Mouse (Mus musculus) limb, embryonic 11.5 days (tissue): ENCODE results near the gene Zfp457. TPM values are rescaled to one million over a fixed set of nuclear protein-coding genes. Genes with fewer than 3 reads are reported as not detected.
"Not testable (repeated sequence)": the region's sequence is repeated elsewhere in the genome, so short reads cannot be mapped to it uniquely, and the experiment has no call there.

ENCODE experiments used
- ATAC-seq: fragments of 200-750 bp; cut with Nextera tagmentation; 2 replicates; pipeline ENCODE4 v1.8.0; 2017; ENCODE audit warnings: low read depth; ENCODE audit not compliant: insufficient number of reproducible peaks, low FRiP score, low TSS enrichment
- DNase-seq: peaks from one replicate; pipeline ENCODE4 v3.0.0-alpha.2; 2015; ENCODE audit warnings: low spot score
- H3K27ac ChIP-seq: fragments of 300-500 bp; sonication (generic); replicated peaks from 2 replicates; pipeline ENCODE4 v1.5.1; 2014; ENCODE audit warnings: low read depth, mild to moderate bottlenecking, low read length
- H3K27me3 ChIP-seq: fragments of 300-500 bp; sonication (generic); 2 replicates; pipeline ENCODE4 v1.6.1; 2014; ENCODE audit warnings: mild to moderate bottlenecking, low read length, mixed read lengths; ENCODE audit not compliant: control insufficient read depth, insufficient read depth
- H3K36me3 ChIP-seq: fragments of 300-500 bp; sonication (generic); 2 replicates; pipeline ENCODE4 v1.6.1; 2014; ENCODE audit warnings: mild to moderate bottlenecking, low read length, moderate library complexity, mixed read lengths; ENCODE audit not compliant: control insufficient read depth, insufficient read depth
- H3K4me1 ChIP-seq: fragments of 300-500 bp; sonication (generic); 2 replicates; pipeline ENCODE4 v1.6.1; 2014; ENCODE audit warnings: low read length, mixed read lengths; ENCODE audit not compliant: control insufficient read depth, insufficient read depth
- H3K4me2 ChIP-seq: fragments of 300-500 bp; sonication (generic); 2 replicates; pipeline ENCODE4 v1.6.1; 2014; ENCODE audit warnings: low read depth, mild to moderate bottlenecking, moderate library complexity; ENCODE audit not compliant: severe bottlenecking
- H3K4me3 ChIP-seq: fragments of 300-500 bp; sonication (generic); 2 replicates; pipeline ENCODE4 v1.5.1; 2014; ENCODE audit warnings: low read depth, low read length
- H3K9ac ChIP-seq: fragments of 300-500 bp; sonication (generic); 2 replicates; pipeline ENCODE4 v1.6.1; 2014; ENCODE audit warnings: mild to moderate bottlenecking, low read length
- H3K9me3 ChIP-seq: fragments of 300-500 bp; sonication (generic); 2 replicates; pipeline ENCODE4 v1.6.1; 2016; ENCODE audit warnings: low read length; ENCODE audit not compliant: control insufficient read depth
- WGBS: fragments of 180-500 bp; shearing (Covaris S2); extraction: QIAGEN DNeasy Blood & Tissue Kit; methylation state at CpG from one replicate; pipeline ENCODE4 v1.1.7; 2014; 5-methylcytosine and 5-hydroxymethylcytosine counted together
- polyA plus RNA-seq: library from polyadenylated mRNA; unstranded; fragments of >200 nt; fragmentation: Nextera tagmentation; extraction: Ambion mirVana; gene quantifications from 2 replicates; pipeline ENCODE4 v1.2.1, GENCODE M21; 2014

The Zfp457 gene
- polyA plus RNA-seq, result 0.27 and 0.54 TPM in 2 replicates

DNA sequence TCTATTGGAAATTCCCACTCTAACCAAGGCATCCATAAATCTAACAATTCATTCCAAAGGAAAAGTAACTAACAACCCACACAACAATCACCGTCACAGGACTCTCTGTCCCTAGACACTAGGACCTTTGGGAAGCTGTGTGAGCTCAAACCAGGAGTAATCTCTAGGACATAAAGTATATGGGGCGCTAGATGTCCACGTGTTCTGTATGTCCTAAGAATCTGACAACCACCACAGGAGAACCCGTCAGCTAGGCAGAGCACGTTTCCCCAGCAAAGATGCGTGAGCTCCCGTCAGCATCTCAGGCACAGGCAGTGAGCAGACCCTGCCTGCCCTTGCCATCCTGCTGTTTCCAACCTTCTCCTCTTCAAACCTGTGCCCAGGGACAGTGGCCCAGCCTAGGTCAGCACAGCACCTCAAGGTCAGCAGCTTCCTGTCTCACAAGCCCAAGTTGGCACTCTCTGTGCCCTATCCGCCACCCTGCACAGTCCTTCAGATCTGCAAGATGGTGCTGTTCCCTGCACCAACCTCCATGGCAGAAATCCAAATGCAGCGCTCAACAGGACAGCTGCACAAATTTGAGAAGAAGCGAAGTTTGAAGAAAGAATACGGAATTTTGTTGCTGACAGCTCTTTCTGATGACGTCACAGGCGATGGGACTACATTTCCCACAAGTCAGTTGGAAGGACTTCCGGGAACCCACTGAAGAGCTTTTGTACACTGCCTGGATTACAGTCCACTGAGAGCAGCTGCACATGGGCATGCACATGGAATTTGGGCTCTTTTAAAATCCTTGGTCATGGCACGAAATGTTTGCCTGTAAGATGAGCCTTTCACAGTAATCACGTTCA, at the start of gene Zfp457:
Gene Zfp457, minus strand, starts transcription at position 664 of the 851 bp plus-strand sequence.
- Histone ChIP-seq H3K27me3 (no peaks in the 10 kb centered on the region), H3K9me3 (no peaks in the 10 kb centered on the region), H3K4me1 (no peaks in the 10 kb centered on the region), H3K27ac (no peak within 1 kb of the TSS), H3K4me2 (peak within 1 kb of the TSS; percentile 89), H3K9ac (peak within 1 kb of the TSS; percentile 79), H3K4me3 (peak within 1 kb of the TSS; percentile 74), H3K36me3 (no peaks in the 10 kb centered on the region)
- ATAC-seq (peak; percentile 98), DNase-seq (peak; percentile 90)
- 14% methylated on average over 16 of the region's 16 CpGs for WGBS

DNA sequence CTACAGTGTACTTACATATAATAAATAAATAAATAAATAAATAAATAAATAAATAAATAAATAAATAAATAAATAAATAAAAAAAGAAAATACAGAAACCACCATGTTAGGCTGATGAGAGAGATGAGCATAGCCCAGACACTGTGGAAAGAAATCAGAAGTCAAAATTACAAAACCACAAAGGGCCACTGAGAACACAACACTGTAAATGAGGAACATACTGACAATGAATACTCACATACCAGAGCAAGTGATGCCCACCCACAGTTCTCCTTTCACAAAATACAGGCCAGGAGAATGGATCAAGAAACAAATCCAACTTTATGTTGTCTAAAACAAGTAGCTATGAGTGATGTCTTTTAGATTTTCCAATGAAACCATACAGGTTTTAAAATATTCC, 45.6 kb upstream of the Zfp457 start:
- Histone ChIP-seq H3K27me3 (no peaks in the 10 kb centered on the region), H3K36me3 (no peaks in the 10 kb centered on the region), H3K4me1 (no peaks in the 10 kb centered on the region), H3K27ac (no peak overlapping the region), H3K4me2 (no peak overlapping the region), H3K4me3 (no peak overlapping the region), H3K9ac (no peak overlapping the region), H3K9me3 (no peaks in the 10 kb centered on the region)
- ATAC-seq (no peak), DNase-seq (no peak)

DNA sequence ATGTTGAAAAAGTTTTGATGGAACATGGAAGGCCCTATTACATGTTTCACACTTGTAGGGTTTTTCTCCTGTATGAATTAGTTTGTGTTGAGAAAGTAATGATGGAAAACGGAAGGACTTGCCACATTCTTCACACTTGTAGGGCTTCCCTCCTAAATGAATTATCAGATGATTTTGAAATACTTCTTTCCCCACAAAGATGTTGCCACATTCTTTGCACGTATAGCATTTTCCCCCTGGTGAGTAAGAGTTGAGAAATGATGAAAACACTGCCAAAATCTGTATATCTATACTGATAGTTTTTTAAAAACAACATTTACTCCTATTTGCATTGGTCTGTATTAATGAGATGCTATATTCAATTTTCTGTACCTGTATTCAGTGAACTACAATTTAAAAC, 37.1 kb upstream of the Zfp457 start:
- no peak overlapping the region for H3K27ac ChIP-seq
- 89% methylated on average over 2 of the region's 2 CpGs for WGBS
- no peak for ATAC-seq

DNA sequence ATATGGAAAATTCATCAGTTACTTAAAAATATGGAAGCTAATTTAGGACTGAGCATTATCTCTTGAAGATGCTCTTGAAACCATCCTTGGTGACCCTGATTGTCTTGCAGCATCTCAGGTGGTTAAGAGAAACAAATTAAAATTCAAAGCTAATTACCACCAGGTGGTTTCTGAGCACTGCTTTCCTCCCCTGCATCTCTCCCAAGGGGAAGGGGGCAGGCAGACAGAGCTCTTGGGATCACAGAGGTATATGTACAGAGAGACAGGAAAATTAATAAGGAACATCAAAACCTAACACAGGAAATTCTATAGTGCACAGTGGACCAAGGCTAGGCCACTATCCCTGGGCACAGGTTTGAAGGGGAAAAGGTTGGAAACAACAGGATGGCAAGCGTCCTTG, 26.6 kb upstream of the Zfp457 start:
- Histone ChIP-seq H3K27me3 (no peaks in the 10 kb centered on the region), H3K4me3 (peak overlapping the region; percentile 44), H3K9me3 (no peaks in the 10 kb centered on the region), H3K4me1 (no peaks in the 10 kb centered on the region), H3K27ac (no peak overlapping the region), H3K4me2 (peak overlapping the region; percentile 53), H3K9ac (peak overlapping the region; percentile 63), H3K36me3 (no peaks in the 10 kb centered on the region)
- DNase-seq, result peak; percentile 27
- peak; percentile 72 for ATAC-seq
- 67% methylated on average over 1 of the region's 1 CpGs for WGBS

More for the DNA sequence above, 37.1 kb upstream of the Zfp457 start:
- no peak overlapping the region for H3K9ac ChIP-seq
- DNase-seq, result no peak
- no peaks in the 10 kb centered on the region for H3K9me3 ChIP-seq
- no peaks in the 10 kb centered on the region for H3K27me3 ChIP-seq
- H3K4me2 ChIP-seq, result no peak overlapping the region
- H3K36me3 ChIP-seq, result no peaks in the 10 kb centered on the region
- no peaks in the 10 kb centered on the region for H3K4me1 ChIP-seq
- no peak overlapping the region for H3K4me3 ChIP-seq

DNA sequence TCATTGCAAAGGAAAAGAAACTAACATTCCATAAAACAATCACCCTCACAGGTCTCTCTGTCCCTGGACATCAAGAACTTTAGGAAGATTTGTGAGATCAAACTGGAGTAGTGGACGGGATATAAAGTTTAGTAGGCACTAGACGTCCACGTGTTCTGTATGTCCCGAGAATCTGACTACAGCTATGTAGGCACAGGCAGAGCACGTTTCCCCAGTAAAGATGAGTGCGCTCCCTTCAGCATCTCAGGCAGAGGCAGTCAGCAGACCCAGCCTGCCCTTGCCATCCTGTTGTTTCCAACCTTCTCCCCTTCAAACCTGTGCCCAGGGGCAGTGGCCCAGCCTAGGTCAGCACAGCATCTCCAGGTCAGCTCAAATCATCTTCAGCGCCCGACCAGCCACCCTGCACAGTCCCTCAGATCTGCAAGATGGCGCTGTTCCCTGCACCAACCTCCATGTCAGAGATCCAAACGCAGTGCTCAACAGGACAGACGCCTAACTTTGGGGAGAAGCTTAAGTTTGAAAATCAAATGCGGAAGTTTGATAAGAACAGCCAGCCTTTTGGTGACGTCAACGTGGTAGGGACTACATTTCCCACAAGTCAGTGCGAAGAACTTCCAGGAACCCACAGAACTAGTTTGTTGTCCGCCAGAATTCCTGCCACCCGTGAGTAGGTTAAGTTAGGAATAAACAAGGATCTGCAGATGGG, 25.9 kb upstream of the Zfp457 start, which contains the start of gene Zfp595:
Gene Zfp595, minus strand, starts transcription at position 552 of the 706 bp plus-strand sequence.
- Histone ChIP-seq H3K36me3 (no peaks in the 10 kb centered on the region), H3K4me1 (no peaks in the 10 kb centered on the region), H3K27me3 (no peaks in the 10 kb centered on the region), H3K9ac (peak within 1 kb of the TSS; percentile 63), H3K9me3 (no peaks in the 10 kb centered on the region), H3K4me2 (peak within 1 kb of the TSS; percentile 53), H3K4me3 (peak within 1 kb of the TSS; percentile 44), H3K27ac (no peak within 1 kb of the TSS)
- ATAC-seq, result peak; percentile 89
- peak; percentile 84 for DNase-seq
- 19% methylated on average over 17 of the region's 17 CpGs for WGBS

DNA sequence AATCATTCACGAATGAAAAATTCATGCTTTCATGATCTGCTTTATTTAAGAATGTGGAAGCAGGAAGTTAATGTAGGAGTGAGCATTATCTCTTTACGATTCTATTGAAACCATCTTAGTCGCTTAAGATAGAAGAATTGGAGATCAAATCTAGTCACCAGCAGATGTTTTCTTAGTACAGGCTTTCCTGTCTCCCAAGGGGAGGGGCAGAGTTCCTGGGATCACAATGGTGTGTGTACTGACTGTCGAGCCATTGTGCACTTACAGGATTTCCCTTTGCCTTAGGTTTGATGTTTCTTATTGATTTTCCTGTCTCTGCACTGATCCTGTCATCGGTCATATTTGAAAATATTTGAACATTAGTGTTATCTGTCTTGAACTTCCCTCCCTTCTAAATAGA, 433 bp upstream of the Zfp457 start:
- Histone ChIP-seq H3K4me1 (no peaks in the 10 kb centered on the region), H3K4me2 (peak overlapping the region; percentile 89), H3K9ac (no peak overlapping the region), H3K27ac (no peak overlapping the region), H3K36me3 (no peaks in the 10 kb centered on the region), H3K27me3 (no peaks in the 10 kb centered on the region), H3K9me3 (no peaks in the 10 kb centered on the region), H3K4me3 (peak overlapping the region; percentile 74; the same call in 1 of the 2 replicates)
- DNase-seq (no peak), ATAC-seq (peak; percentile 53)
- WGBS, result 41% methylated on average over 5 of the region's 5 CpGs

DNA sequence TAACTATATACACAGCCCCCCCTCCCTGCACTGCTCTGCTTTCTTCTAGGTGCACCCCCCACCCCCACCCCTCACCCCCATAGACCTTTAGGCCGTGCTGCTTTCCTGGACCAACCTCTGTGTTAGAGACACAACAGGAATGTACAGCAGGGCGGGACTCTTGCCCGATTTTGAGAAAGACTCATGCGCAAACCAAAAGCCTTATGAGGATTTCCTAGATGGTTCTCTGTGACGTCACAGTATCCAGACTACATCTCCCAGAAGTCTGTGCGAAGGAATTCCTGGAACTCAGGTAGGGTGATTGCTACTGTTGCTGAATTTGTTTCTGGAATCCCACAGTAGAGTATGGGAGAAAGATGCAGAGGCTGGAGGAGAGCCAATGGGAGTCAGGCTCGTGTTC, 28.0 kb downstream of the Zfp457 start, which contains the start of gene Zfp458:
Gene Zfp458, minus strand, starts transcription at position 153 of the 400 bp plus-strand sequence.
- Histone ChIP-seq H3K4me3 (no peak within 1 kb of the TSS), H3K9ac (no peak within 1 kb of the TSS), H3K27ac (no peak within 1 kb of the TSS), H3K4me1 (no peaks in the 10 kb centered on the region), H3K4me2 (no peak within 1 kb of the TSS), H3K36me3 (no peaks in the 10 kb centered on the region), H3K27me3 (no peaks in the 10 kb centered on the region), H3K9me3 (no peaks in the 10 kb centered on the region)
- DNase-seq, result peak; percentile 23
- 44% methylated on average over 7 of the region's 7 CpGs for WGBS
- peak; percentile 35; the same call in 1 of the 2 replicates for ATAC-seq

DNA sequence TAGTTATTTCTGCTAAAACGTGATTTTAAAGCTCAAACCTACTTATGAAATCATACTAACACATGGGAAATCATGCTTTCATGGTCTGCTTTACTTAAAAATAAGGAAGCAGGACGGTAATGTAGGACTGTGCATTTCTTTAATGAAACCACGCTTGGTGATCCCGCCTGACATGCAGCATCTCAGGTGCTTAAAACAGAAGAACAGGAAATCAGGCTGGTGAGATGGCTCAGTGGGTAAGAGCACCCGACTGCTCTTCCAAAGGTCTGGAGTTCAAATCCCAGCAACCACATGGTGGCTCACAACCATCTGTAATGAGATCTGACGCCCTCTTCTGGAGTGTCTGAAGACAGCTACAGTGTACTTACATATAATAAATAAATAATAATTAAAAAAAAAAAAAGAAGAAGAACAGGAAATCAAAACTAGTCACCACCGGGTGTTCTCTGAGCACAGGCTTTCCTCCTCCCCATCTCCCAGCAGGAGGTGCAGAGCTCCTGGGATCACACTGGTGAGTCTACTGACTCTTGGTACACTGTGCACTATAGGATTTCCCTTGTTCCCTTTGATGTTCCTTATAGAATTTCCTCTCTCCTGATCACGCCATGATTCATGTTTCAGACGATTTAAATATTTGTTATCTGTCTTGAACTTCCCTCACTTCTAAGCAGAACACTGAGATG, 36.8 kb downstream of the Zfp457 start:
- not testable (repeated sequence) for ATAC-seq, DNase-seq
- H3K4me3 ChIP-seq, result peak overlapping the region; percentile 66

More for the DNA sequence above, 36.8 kb downstream of the Zfp457 start:
- H3K9me3 ChIP-seq, H3K36me3 ChIP-seq, H3K27ac ChIP-seq, H3K4me1 ChIP-seq, H3K27me3 ChIP-seq: not testable (repeated sequence)
- H3K4me2 ChIP-seq, result peak overlapping the region; percentile 64
- peak overlapping the region; percentile 59 for H3K9ac ChIP-seq
- 49% methylated on average over 8 of the region's 9 CpGs for WGBS
